Mouse (Mus musculus) hindbrain, postnatal 0 days (tissue): ENCODE data around the gene Med29. TPM values are rescaled to one million over a fixed set of nuclear protein-coding genes. Genes with fewer than 3 reads are reported as not detected.

Experiments
- ATAC-seq: fragments of 200-750 bp; cut with Nextera tagmentation; 2 replicates; pipeline ENCODE4 v1.8.0; 2017; ENCODE audit warnings: mild to moderate bottlenecking, moderate TSS enrichment, moderate library complexity
- DNase-seq: peaks from one replicate; pipeline ENCODE4 v3.0.0-alpha.2; 2015; ENCODE audit warnings: low spot score
- H3K27ac ChIP-seq: fragments of 300-500 bp; sonication (generic); 2 replicates; pipeline ENCODE4 v1.5.1; 2014; ENCODE audit warnings: mild to moderate bottlenecking
- H3K27me3 ChIP-seq: fragments of 300-500 bp; sonication (generic); 2 replicates; pipeline ENCODE4 v1.6.1; 2014; ENCODE audit warnings: low read length, mixed read lengths; ENCODE audit not compliant: insufficient read depth
- H3K36me3 ChIP-seq: fragments of 300-500 bp; sonication (generic); 2 replicates; pipeline ENCODE4 v1.6.1; 2014; ENCODE audit warnings: low read length, mixed read lengths; ENCODE audit not compliant: insufficient read depth
- H3K4me1 ChIP-seq: fragments of 300-500 bp; sonication (generic); 2 replicates; pipeline ENCODE4 v1.6.1; 2014; ENCODE audit warnings: antibody characterized with exemption, low read length, mixed read lengths; ENCODE audit not compliant: insufficient read depth
- H3K4me2 ChIP-seq: fragments of 300-500 bp; sonication (generic); 2 replicates; pipeline ENCODE4 v1.6.1; 2014; ENCODE audit warnings: low read depth, mild to moderate bottlenecking, low read length, moderate library complexity, mixed read lengths
- H3K4me3 ChIP-seq: fragments of 300-500 bp; sonication (generic); 2 replicates; pipeline ENCODE4 v1.5.1; 2014; ENCODE audit warnings: low read length
- H3K9ac ChIP-seq: fragments of 300-500 bp; sonication (generic); replicated peaks from 2 replicates; pipeline ENCODE4 v1.6.1; 2014; ENCODE audit warnings: mild to moderate bottlenecking, low read length, moderate library complexity, mixed read lengths
- H3K9me3 ChIP-seq: fragments of 300-500 bp; sonication (generic); 2 replicates; pipeline ENCODE4 v1.6.1; 2016; ENCODE audit warnings: low read length, mixed read lengths
- CTCF ChIP-seq: IDR thresholded peaks from 2 replicates; pipeline ENCODE4 v1.5.1; 2016; ENCODE audit warnings: antibody characterized with exemption, control low read depth, low read depth
- WGBS: fragments of 180-500 bp; shearing (Covaris S2); extraction: QIAGEN DNeasy Blood & Tissue Kit; methylation state at CpG from one replicate; pipeline ENCODE4 v1.1.7; 2014; 5-methylcytosine and 5-hydroxymethylcytosine counted together
- polyA plus RNA-seq: library from polyadenylated mRNA; unstranded; fragments of >200 nt; fragmentation: Nextera tagmentation; extraction: Ambion mirVana; gene quantifications from 2 replicates; pipeline ENCODE4 v1.2.1, GENCODE M21; 2015
- total RNA-seq: library from RNA; depleted of rRNA; stranded (reverse); fragments of >200 nt; gene quantifications from 2 replicates; pipeline ENCODE4 v1.2.3, GENCODE M21; 2014; rRNA removed

Gene Med29
- total and polyA plus RNA-seq, 2 experiments from 2014 or later: 33.6 to 42.9 TPM

DNA sequence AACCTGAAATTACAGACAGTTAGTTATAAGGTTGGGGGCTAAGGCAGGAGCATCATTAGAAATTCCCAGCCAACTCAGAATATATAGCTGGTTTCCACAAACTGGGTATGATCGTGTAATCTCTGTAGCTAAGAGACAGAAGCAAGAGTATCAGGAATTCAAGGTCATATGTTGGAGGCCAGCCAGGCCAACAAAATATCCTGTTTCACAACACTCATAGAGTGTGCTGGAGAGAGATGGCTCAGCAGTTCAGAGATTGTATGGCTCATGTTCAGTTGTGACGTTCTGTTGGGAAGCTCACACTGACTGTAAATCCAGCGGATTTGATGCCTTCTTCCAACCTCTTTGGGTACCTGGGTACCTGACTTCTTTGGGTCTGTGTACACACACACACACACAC, 44.8 kb downstream of the Med29 start:
- ATAC-seq: no peak
- no peaks in the 10 kb centered on the region for H3K27me3 ChIP-seq

DNA sequence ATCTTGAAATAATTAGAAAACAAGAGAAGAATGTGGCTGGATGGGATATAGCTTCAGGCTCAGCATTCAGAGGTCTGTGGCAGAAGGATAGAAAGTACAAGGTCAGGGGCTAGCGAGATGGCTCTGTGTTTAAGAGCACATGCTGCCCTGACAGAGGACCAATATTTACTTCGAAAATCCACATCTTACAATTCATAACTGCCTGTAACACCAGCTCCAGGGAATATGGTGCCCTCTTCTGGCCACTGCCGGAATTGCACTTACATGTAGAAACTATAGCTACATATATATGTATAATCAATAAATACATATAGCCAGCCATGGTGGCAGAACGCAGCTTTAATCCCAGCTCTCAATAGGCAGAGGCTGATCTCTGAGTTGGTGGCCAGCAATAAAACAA, 47.9 kb downstream of the Med29 start:
- no peak overlapping the region for H3K9ac ChIP-seq
- H3K36me3 ChIP-seq: no peaks in the 10 kb centered on the region
- H3K4me2 ChIP-seq: no peak overlapping the region
- no peaks in the 10 kb centered on the region for H3K9me3 ChIP-seq
- no peak overlapping the region for H3K27ac ChIP-seq
- peak; percentile 91 for TF ChIP-seq CTCF
- peak; percentile 77 for DNase-seq
- H3K4me3 ChIP-seq: no peak overlapping the region
- H3K4me1 ChIP-seq: no peaks in the 10 kb centered on the region
- no peak for ATAC-seq
- WGBS: 5% methylated on average over 4 of the region's 4 CpGs
- H3K27me3 ChIP-seq: no peaks in the 10 kb centered on the region

More for the DNA sequence above, 44.8 kb downstream of the Med29 start:
- Histone ChIP-seq H3K36me3 (no peaks in the 10 kb centered on the region), H3K4me1 (peaks cover 7% of the 10 kb centered on the region; the same call in 1 of the 2 replicates), H3K9ac (no peak overlapping the region), H3K9me3 (no peaks in the 10 kb centered on the region), H3K4me3 (no peak overlapping the region), H3K27ac (no peak overlapping the region), H3K4me2 (no peak overlapping the region)
- no peak for DNase-seq
- 77% methylated on average over 3 of the region's 3 CpGs for WGBS
- no peak for TF ChIP-seq CTCF

DNA sequence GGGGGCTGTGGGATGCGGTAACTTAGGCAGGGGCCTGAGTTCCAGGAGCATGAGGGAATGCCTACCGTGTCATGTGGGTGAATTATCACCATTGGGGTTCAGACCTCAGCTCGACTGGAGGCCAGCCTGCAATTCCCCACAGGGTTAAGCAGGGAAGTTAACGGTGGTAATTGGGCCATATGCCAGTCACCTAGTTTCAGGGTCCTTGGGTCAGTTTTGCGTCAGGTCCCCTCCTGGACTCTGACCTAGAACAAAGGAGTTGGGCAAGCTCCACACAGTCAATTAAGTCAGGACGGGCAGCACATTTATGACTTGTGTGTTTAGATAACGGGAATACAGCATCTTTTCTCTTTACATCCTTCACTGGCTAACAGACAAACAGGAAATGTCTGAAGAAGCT, 51.1 kb downstream of the Med29 start:
- Histone ChIP-seq H3K4me1 (no peaks in the 10 kb centered on the region), H3K36me3 (no peaks in the 10 kb centered on the region), H3K4me2 (no peak overlapping the region), H3K9ac (no peak overlapping the region), H3K4me3 (no peak overlapping the region), H3K27me3 (no peaks in the 10 kb centered on the region), H3K9me3 (no peaks in the 10 kb centered on the region), H3K27ac (no peak overlapping the region)
- WGBS: 50% methylated on average over 7 of the region's 7 CpGs
- ATAC-seq (no peak), DNase-seq (no peak)
- TF ChIP-seq CTCF: no peak

DNA sequence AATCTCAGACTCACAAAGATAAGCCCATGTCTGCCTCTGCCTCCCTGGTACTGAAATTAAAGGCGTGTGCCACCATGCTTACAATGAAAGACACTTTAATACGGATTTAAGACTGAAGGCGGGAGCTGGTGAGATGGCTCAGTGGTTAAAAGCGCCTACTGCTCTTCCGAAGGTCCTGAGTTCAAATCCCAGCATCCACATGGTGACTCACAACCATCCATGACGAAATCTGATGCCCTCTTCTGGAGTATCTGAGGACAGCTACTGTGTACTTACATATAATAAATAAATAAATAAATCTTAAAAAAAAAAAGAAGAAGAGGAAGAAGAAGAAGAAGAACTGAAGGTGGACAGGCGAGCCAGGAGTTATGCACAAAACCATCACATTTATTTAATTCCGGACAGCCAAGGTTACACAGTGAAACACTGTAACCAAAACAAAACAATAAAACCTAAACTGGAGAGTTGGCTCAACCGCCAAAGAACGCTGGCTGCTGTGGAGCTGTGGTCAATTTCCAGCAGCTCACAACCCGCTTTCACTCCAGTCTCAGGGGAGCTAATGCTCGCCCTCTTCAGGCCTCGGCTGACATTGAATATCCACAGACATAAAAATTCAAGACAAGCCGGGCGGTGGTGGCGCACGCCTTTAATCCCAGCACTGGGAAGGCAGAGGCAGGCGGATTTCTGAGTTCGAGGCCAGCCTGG, 53.1 kb downstream of the Med29 start:
- Histone ChIP-seq H3K36me3 (no peaks in the 10 kb centered on the region), H3K4me3 (peak overlapping the region; percentile 96), H3K27ac (peak overlapping the region; percentile 91), H3K27me3 (no peaks in the 10 kb centered on the region), H3K4me1 (no peaks in the 10 kb centered on the region), H3K9ac (no peak overlapping the region), H3K9me3 (no peaks in the 10 kb centered on the region), H3K4me2 (peak overlapping the region; percentile 86)
- DNase-seq: peak; percentile 60
- 76% methylated on average over 19 of the region's 19 CpGs for WGBS
- ATAC-seq: no peak
- peak; percentile 25; the same call in 1 of the 2 replicates for TF ChIP-seq CTCF

DNA sequence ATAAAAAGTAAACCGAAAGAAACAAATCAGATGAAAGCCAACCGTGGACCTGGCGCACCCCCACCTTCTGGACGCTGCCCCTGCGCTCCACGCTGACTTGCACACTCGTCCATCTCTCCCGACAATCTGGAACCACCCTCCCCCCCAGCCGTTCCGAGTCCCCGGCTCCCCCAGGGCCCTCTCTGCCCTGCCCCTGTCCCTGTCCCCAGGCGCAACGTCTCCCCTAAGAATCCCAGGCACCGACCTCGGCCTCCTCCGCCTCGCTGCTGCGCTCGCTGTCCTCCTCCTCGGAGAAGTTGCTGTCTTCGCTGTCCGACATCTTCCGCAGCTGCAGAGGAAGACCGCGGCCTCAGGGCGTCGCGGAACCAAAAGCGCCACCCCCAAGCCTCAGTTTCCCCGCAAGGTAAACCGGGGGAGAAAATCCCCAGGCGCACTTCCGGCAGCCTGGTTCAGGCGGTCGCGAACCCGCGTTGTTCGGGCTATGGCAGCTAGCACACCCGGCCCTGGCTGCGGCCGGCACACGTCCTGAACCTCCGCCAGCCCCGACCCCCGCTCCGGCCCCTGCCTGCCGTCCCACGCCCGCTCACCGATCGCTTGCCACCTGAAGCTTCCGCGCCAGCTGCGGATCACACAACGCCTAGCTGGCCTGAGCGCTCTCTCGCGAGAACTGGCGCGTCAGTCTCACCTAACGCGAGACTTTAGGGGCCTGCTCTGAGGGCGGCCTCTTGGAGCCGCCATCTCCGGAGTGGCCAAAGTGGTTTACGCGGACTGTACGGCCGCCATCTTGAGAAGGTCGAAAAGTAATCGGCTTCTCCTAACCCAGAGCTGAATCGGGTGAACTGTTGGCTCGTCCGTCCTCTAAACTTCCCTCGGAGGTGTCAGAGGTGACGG, 54.2 kb downstream of the Med29 start, which contains the start of gene Supt5:
TSS of gene Supt5 (minus strand) at position 639 of the 891 bp plus-strand sequence.
- Histone ChIP-seq H3K27ac (peak within 1 kb of the TSS; percentile 91), H3K4me2 (peak within 1 kb of the TSS; percentile 86), H3K4me3 (peak within 1 kb of the TSS; percentile 96), H3K9me3 (no peaks in the 10 kb centered on the region), H3K9ac (peak within 1 kb of the TSS; percentile 98), H3K27me3 (no peaks in the 10 kb centered on the region), H3K4me1 (no peaks in the 10 kb centered on the region), H3K36me3 (no peaks in the 10 kb centered on the region)
- peak; percentile 99 for ATAC-seq
- peak; percentile 99 for DNase-seq
- no peak for TF ChIP-seq CTCF
- WGBS: 1% methylated on average over 77 of the region's 77 CpGs

Other genes starting within 250 kb of the Med29 start
- gene Fbl, start 223.0 kb downstream of the Med29 start, total RNA-seq: 23.5 and 24.4 TPM in 2 replicates
- gene Fbl, start 223.0 kb downstream of the Med29 start, polyA plus RNA-seq: 70.7 and 73.7 TPM in 2 replicates
- gene Dyrk1b, start 213.2 kb downstream of the Med29 start, total RNA-seq: 36.7 and 43.6 TPM in 2 replicates
- 7.8 and 8.4 TPM in 2 replicates for gene Dyrk1b, start 213.2 kb downstream of the Med29 start, polyA plus RNA-seq
- gene Eid2, start 124.8 kb downstream of the Med29 start, total RNA-seq: 48.4 and 70.7 TPM in 2 replicates
- gene Eid2, start 124.8 kb downstream of the Med29 start, polyA plus RNA-seq: 21.0 and 22.3 TPM in 2 replicates
- 34.6 and 38.2 TPM in 2 replicates for gene Eid2b, start 115.0 kb downstream of the Med29 start, total RNA-seq
- gene Eid2b, start 115.0 kb downstream of the Med29 start, polyA plus RNA-seq: 42.3 and 45.1 TPM in 2 replicates
- gene Selenov, start 101.5 kb downstream of the Med29 start, total RNA-seq: 2.1 and 3.6 TPM in 2 replicates
- 5.1 and 7.1 TPM in 2 replicates for gene Selenov, start 101.5 kb downstream of the Med29 start, polyA plus RNA-seq
- 20.1 and 24.8 TPM in 2 replicates for gene Dll3, start 90.5 kb downstream of the Med29 start, total RNA-seq
- gene Dll3, start 90.5 kb downstream of the Med29 start, polyA plus RNA-seq: 17.0 and 20.2 TPM in 2 replicates
- gene Timm50, start 80.6 kb downstream of the Med29 start, total RNA-seq: 71.6 and 82.9 TPM in 2 replicates
- gene Timm50, start 80.6 kb downstream of the Med29 start, polyA plus RNA-seq: 125 and 131 TPM in 2 replicates
- gene Supt5, start 54.0 kb downstream of the Med29 start, total RNA-seq: 98.7 and 104 TPM in 2 replicates
- gene Supt5, start 54.0 kb downstream of the Med29 start, polyA plus RNA-seq: 71.8 and 76.5 TPM in 2 replicates
- gene Rps16, start 42.1 kb downstream of the Med29 start, total RNA-seq: 97.7 and 154 TPM in 2 replicates
- 539 and 575 TPM in 2 replicates for gene Rps16, start 42.1 kb downstream of the Med29 start, polyA plus RNA-seq
- gene Plekhg2, start 20.1 kb downstream of the Med29 start, total RNA-seq: 18.6 and 20.6 TPM in 2 replicates
- gene Plekhg2, start 20.1 kb downstream of the Med29 start, polyA plus RNA-seq: 9.1 and 10.0 TPM in 2 replicates
- gene Zfp36, start 12.5 kb downstream of the Med29 start, total RNA-seq: 2.1 and 3.9 TPM in 2 replicates
- 3.0 and 3.4 TPM in 2 replicates for gene Zfp36, start 12.5 kb downstream of the Med29 start, polyA plus RNA-seq
- 56.7 and 67.6 TPM in 2 replicates for gene Paf1, start 243 bp upstream of the Med29 start, total RNA-seq
- 83.0 and 84.1 TPM in 2 replicates for gene Paf1, start 243 bp upstream of the Med29 start, polyA plus RNA-seq
- gene Gmfg, start 44.7 kb upstream of the Med29 start, total RNA-seq: 0.16 and 2.9 TPM in 2 replicates
- 5.5 and 6.2 TPM in 2 replicates for gene Gmfg, start 44.7 kb upstream of the Med29 start, polyA plus RNA-seq
- gene Lrfn1, start 59.3 kb upstream of the Med29 start, total RNA-seq: 140 and 160 TPM in 2 replicates
- gene Lrfn1, start 59.3 kb upstream of the Med29 start, polyA plus RNA-seq: 15.5 and 18.0 TPM in 2 replicates
- not detected in 2 replicates for gene Ifnl2, start 117.7 kb upstream of the Med29 start, total RNA-seq
- not detected in 2 replicates for gene Ifnl2, start 117.7 kb upstream of the Med29 start, polyA plus RNA-seq
- gene Ifnl3, start 130.1 kb upstream of the Med29 start, total RNA-seq: not detected in 2 replicates
- not detected in 2 replicates for gene Ifnl3, start 130.1 kb upstream of the Med29 start, polyA plus RNA-seq
- not detected in 2 replicates for gene Sycn, start 148.2 kb upstream of the Med29 start, total RNA-seq
- gene Sycn, start 148.2 kb upstream of the Med29 start, polyA plus RNA-seq: not detected in 2 replicates
- not detected in 2 replicates for gene Nccrp1, start 154.5 kb upstream of the Med29 start, total RNA-seq
- 0.34 TPM in 2 replicates for gene Nccrp1, start 154.5 kb upstream of the Med29 start, polyA plus RNA-seq
- 58.8 and 60.5 TPM in 2 replicates for gene Samd4b, start 205.4 kb upstream of the Med29 start, total RNA-seq
- 17.7 and 19.7 TPM in 2 replicates for gene Samd4b, start 205.4 kb upstream of the Med29 start, polyA plus RNA-seq
- gene Pak4, start 205.5 kb upstream of the Med29 start, total RNA-seq: 14.8 and 20.3 TPM in 2 replicates
- gene Pak4, start 205.5 kb upstream of the Med29 start, polyA plus RNA-seq: 13.2 and 14.0 TPM in 2 replicates
- gene Acp7, start 238.6 kb upstream of the Med29 start, total RNA-seq: 0.25 and 1.2 TPM in 2 replicates
- 0.28 and 0.56 TPM in 2 replicates for gene Acp7, start 238.6 kb upstream of the Med29 start, polyA plus RNA-seq